Mouse (Mus musculus) kidney, adult 2 months (tissue): ENCODE results near the gene Lrp5. TPM values are rescaled to one million over a fixed set of nuclear protein-coding genes. Genes with fewer than 3 reads are reported as not detected.
A peak's percentile ranks its signal among the peaks of the same experiment; 100 is the strongest.

Source experiments
- DNase-seq: peaks from one replicate; pipeline ENCODE4 v3.0.0; 2021
- H3K27ac ChIP-seq: fragments of 200-500 bp; 2 replicates; pipeline ENCODE4 v1.5.1; 2012; ENCODE audit warnings: low read depth, low read length, control low read depth, inconsistent platforms; ENCODE audit not compliant: insufficient read depth
- H3K27me3 ChIP-seq: fragments of 200-500 bp; replicated peaks from 2 replicates; pipeline ENCODE4 v1.6.1; 2012; ENCODE audit warnings: mild to moderate bottlenecking, moderate library complexity, low read length, inconsistent platforms; ENCODE audit not compliant: control insufficient read depth, insufficient read depth
- H3K36me3 ChIP-seq: fragments of 200-500 bp; 2 replicates; pipeline ENCODE4 v1.6.1; 2012; ENCODE audit warnings: mild to moderate bottlenecking, moderate library complexity, low read length, inconsistent platforms; ENCODE audit not compliant: control insufficient read depth, insufficient read depth
- H3K4me1 ChIP-seq: fragments of 200-500 bp; 2 replicates; pipeline ENCODE4 v1.6.1; 2011; ENCODE audit warnings: low read length; ENCODE audit not compliant: control insufficient read depth, insufficient read depth
- H3K4me3 ChIP-seq: fragments of 200-500 bp; 2 replicates; pipeline ENCODE4 v1.5.1; 2011; ENCODE audit warnings: mild to moderate bottlenecking, low read depth, low read length, control low read depth; ENCODE audit not compliant: insufficient read depth
- CTCF ChIP-seq: fragments of 200-500 bp; conservative IDR thresholded peaks from 2 replicates; pipeline ENCODE4 v1.5.1; 2011; ENCODE audit warnings: low read depth, mild to moderate bottlenecking, control low read depth, low read length, moderate library complexity, mixed read lengths; ENCODE audit not compliant: insufficient read depth, insufficient read length
- POLR2A ChIP-seq: fragments of 200-500 bp; IDR thresholded peaks from one replicate; pipeline ENCODE4 v1.6.1; 2011; ENCODE audit warnings: low read depth, low read length, control low read depth
- WGBS: fragments of 180-500 bp; shearing (Covaris S2); methylation state at CpG from one replicate; pipeline ENCODE4 v1.1.7; 2018; 5-methylcytosine and 5-hydroxymethylcytosine counted together
- polyA plus RNA-seq: library from polyadenylated mRNA; depleted of rRNA; stranded (reverse); fragments of >200 nt; gene quantifications from 2 replicates; pipeline ENCODE4 v1.2.3, GENCODE M21; 2012

Gene Lrp5
- polyA plus RNA-seq, 1 experiment: 34.2 TPM

- no peaks in the 10 kb centered on the region for H3K36me3 ChIP-seq
- H3K27ac ChIP-seq: no peak overlapping the region
- H3K4me1 ChIP-seq: peaks cover 8% of the 10 kb centered on the region
- 58% methylated on average over 4 of the region's 4 CpGs for WGBS
- no peaks in the 10 kb centered on the region for H3K27me3 ChIP-seq
- TF ChIP-seq POLR2A (no peak), CTCF (peak; percentile 16; the same call in 1 of the 2 replicates)
- no peak for DNase-seq
- H3K4me3 ChIP-seq: no peak overlapping the region
Measured at GRCm38 (mm10) chr19:3654940-3655339, 31.4 kb downstream of the Lrp5 start.

GRCm38 (mm10) chr19:3654058-3654457, 32.3 kb downstream of the Lrp5 start:
- Histone ChIP-seq H3K4me3 (no peak overlapping the region), H3K36me3 (no peaks in the 10 kb centered on the region), H3K27me3 (no peaks in the 10 kb centered on the region), H3K4me1 (peaks cover 9% of the 10 kb centered on the region), H3K27ac (peak overlapping the region; percentile 46)
- peak; percentile 68 for DNase-seq
- 55% methylated on average over 5 of the region's 5 CpGs for WGBS
- TF ChIP-seq POLR2A (no peak), CTCF (no peak)

GRCm38 (mm10) chr19:3653508-3653907, 32.9 kb downstream of the Lrp5 start:
- WGBS: 62% methylated on average over 4 of the region's 4 CpGs
- Histone ChIP-seq H3K27me3 (no peaks in the 10 kb centered on the region), H3K4me1 (peaks cover 12% of the 10 kb centered on the region), H3K4me3 (no peak overlapping the region), H3K36me3 (no peaks in the 10 kb centered on the region), H3K27ac (peak overlapping the region; percentile 46)
- TF ChIP-seq CTCF: no peak
- no peak for TF ChIP-seq POLR2A
- no peak for DNase-seq

- no peaks in the 10 kb centered on the region for H3K36me3 ChIP-seq
- no peak for TF ChIP-seq CTCF
- TF ChIP-seq POLR2A: no peak
- no peaks in the 10 kb centered on the region for H3K27me3 ChIP-seq
- no peak overlapping the region for H3K4me3 ChIP-seq
- H3K27ac ChIP-seq: no peak overlapping the region
- WGBS: 82% methylated on average over 13 of the region's 13 CpGs
- DNase-seq: peak; percentile 53
- peaks cover 20% of the 10 kb centered on the region for H3K4me1 ChIP-seq
Measured at GRCm38 (mm10) chr19:3651989-3652388, 34.4 kb downstream of the Lrp5 start.

- TF ChIP-seq POLR2A: no peak
- peak; percentile 52 for TF ChIP-seq CTCF
- no peaks in the 10 kb centered on the region for H3K27me3 ChIP-seq
- peaks cover 20% of the 10 kb centered on the region for H3K4me1 ChIP-seq
- no peaks in the 10 kb centered on the region for H3K36me3 ChIP-seq
- no peak for DNase-seq
- no peak overlapping the region for H3K4me3 ChIP-seq
- H3K27ac ChIP-seq: no peak overlapping the region
- 98% methylated on average over 3 of the region's 3 CpGs for WGBS
Measured at GRCm38 (mm10) chr19:3651220-3651619, 35.1 kb downstream of the Lrp5 start.

GRCm38 (mm10) chr19:3650448-3650847, 35.9 kb downstream of the Lrp5 start:
- Histone ChIP-seq H3K4me3 (no peak overlapping the region), H3K27ac (no peak overlapping the region), H3K27me3 (no peaks in the 10 kb centered on the region), H3K4me1 (peaks cover 20% of the 10 kb centered on the region), H3K36me3 (no peaks in the 10 kb centered on the region)
- TF ChIP-seq CTCF (no peak), POLR2A (no peak)
- peak; percentile 75 for DNase-seq
- 59% methylated on average over 3 of the region's 3 CpGs for WGBS

GRCm38 (mm10) chr19:3648830-3649450, 37.4 kb downstream of the Lrp5 start:
- TF ChIP-seq CTCF: no peak
- no peak for TF ChIP-seq POLR2A
- H3K27me3 ChIP-seq: no peaks in the 10 kb centered on the region
- no peak overlapping the region for H3K4me3 ChIP-seq
- H3K36me3 ChIP-seq: no peaks in the 10 kb centered on the region
- no peak overlapping the region for H3K27ac ChIP-seq
- WGBS: 66% methylated on average over 9 of the region's 11 CpGs
- H3K4me1 ChIP-seq: peaks cover 20% of the 10 kb centered on the region
- DNase-seq: no peak

GRCm38 (mm10) chr19:3647999-3648398, 38.4 kb downstream of the Lrp5 start:
- Histone ChIP-seq H3K4me1 (peaks cover 16% of the 10 kb centered on the region; the same call in 1 of the 2 replicates), H3K36me3 (no peaks in the 10 kb centered on the region), H3K27ac (no peak overlapping the region), H3K27me3 (no peaks in the 10 kb centered on the region), H3K4me3 (no peak overlapping the region)
- 83% methylated on average over 3 of the region's 3 CpGs for WGBS
- no peak for TF ChIP-seq POLR2A
- TF ChIP-seq CTCF: no peak
- DNase-seq: peak; percentile 65
